Mouse (Mus musculus): ENCODE results near the gene Tnfsf11. TPM values are rescaled to one million over a fixed set of nuclear protein-coding genes. Genes with fewer than 3 reads are reported as not detected.

Tnfsf11 gene
- polyA plus RNA-seq, 1 experiment from 2014 or later: not detected

- Histone ChIP-seq H3K27ac (ENCODE audit: low read depth) (no peak overlapping the region), H3K4me2 (ENCODE audit: low read length) (no peak overlapping the region), H3K4me3 (ENCODE audit: low read depth, low read length) (no peak overlapping the region), H3K36me3 (ENCODE audit: control insufficient read depth, insufficient read depth, low read length) (no peaks in the 10 kb centered on the region), H3K9me3 (ENCODE audit: control insufficient read depth, low read length) (no peaks in the 10 kb centered on the region), H3K9ac (ENCODE audit: low read length) (no peak overlapping the region), H3K27me3 (replicated peaks; ENCODE audit: control insufficient read depth, insufficient read depth, low read length) (no peaks in the 10 kb centered on the region), H3K4me1 (replicated peaks; ENCODE audit: control insufficient read depth, insufficient read depth, low read length) (0 out of 2 replicates have a peak, but pooled peaks cover 6% of the 10 kb centered on the region)
- ATAC-seq (replicated peaks; ENCODE audit: low FRiP score, low TSS enrichment, low read depth) (no peak), DNase-seq (ENCODE audit: low spot score) (no peak)
- 87% methylated on average over 3 of the region's 3 CpGs for WGBS
Observed at GRCm38 (mm10) chr14:78333341-78333740, 25.5 kb upstream of the Tnfsf11 start.

DNA sequence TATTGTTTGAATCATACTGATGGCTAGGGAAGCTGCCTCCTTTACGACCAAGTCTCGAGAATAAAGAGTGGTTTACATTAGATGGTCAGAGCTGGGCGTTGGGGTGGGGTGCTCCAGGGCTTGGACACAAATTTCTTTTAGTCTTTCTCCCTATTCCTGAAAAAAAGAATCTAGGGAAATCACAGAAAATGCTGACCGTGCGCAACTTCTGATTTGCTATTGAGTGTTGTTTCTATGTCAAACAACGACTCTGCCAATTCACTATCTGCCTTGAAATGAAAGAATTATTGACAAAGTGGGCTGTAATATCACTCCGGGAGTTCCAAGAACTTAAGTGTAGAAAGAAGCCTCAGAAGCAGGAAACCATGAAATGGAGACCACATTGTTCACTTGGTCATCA, 23.5 kb upstream of the Tnfsf11 start:
- no peak for ATAC-seq (replicated peaks; ENCODE audit: low FRiP score, low TSS enrichment, low read depth)
- Histone ChIP-seq H3K27me3 (replicated peaks; ENCODE audit: control insufficient read depth, insufficient read depth, low read length) (no peaks in the 10 kb centered on the region), H3K9ac (ENCODE audit: low read length) (no peak overlapping the region), H3K4me1 (replicated peaks; ENCODE audit: control insufficient read depth, insufficient read depth, low read length) (0 out of 2 replicates have a peak, but pooled peaks cover 6% of the 10 kb centered on the region), H3K4me3 (ENCODE audit: low read depth, low read length) (no peak overlapping the region), H3K36me3 (ENCODE audit: control insufficient read depth, insufficient read depth, low read length) (no peaks in the 10 kb centered on the region), H3K9me3 (ENCODE audit: control insufficient read depth, low read length) (no peaks in the 10 kb centered on the region), H3K27ac (ENCODE audit: low read depth) (no peak overlapping the region), H3K4me2 (ENCODE audit: low read length) (no peak overlapping the region)
- WGBS: 69% methylated on average over 7 of the region's 7 CpGs
- no peak for DNase-seq (ENCODE audit: low spot score)

DNA sequence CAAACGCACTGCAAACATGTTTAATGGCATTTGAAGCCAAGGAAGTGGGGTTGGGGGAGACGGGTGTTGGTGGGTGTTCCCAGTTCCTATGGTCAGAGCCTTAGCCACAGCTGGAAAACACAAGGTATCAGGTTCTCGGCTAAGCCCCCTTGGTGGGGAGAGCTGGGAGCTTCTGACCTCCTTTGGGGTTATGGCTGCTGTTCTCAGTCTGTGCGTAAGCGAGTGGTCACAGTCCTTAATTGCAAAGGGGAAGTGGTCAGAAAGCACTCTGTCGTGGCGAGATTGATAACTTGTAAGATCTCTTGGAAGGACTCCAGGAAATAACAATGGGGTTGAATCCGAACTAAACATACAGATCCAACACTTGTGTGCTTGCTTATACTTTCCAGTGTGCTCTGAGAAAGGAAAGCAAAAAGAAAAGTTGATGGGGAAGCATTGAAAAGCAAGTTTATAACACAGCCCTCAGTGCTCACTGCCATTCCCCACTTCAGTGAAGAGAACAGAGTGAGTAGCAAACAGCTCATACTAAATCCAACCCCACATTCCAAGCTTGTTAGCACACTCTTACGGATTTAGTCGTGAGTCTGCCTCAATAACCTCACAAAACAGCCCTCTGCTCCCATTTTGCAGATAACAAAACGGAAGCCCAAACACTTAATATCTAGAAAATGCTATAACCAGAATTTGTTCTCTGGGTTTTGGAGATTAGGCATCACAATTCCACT, 22.9 kb upstream of the Tnfsf11 start:
- no peak for DNase-seq (ENCODE audit: low spot score)
- ATAC-seq (replicated peaks; ENCODE audit: low FRiP score, low TSS enrichment, low read depth): no peak
- WGBS: 29% methylated on average over 11 of the region's 11 CpGs

GRCm38 (mm10) chr14:78329765-78330451, 22.1 kb upstream of the Tnfsf11 start:
- H3K27ac ChIP-seq (ENCODE audit: low read depth): no peak overlapping the region
- WGBS: 68% methylated on average over 8 of the region's 8 CpGs

More for the DNA sequence above, 22.9 kb upstream of the Tnfsf11 start:
- H3K36me3 ChIP-seq (ENCODE audit: control insufficient read depth, insufficient read depth, low read length): no peaks in the 10 kb centered on the region
- no peak overlapping the region for H3K4me3 ChIP-seq (ENCODE audit: low read depth, low read length)
- H3K4me2 ChIP-seq (ENCODE audit: low read length): 0 out of 2 replicates have a peak overlapping the region, but pooled peaks have one; percentile 5
- no peak overlapping the region for H3K27ac ChIP-seq (ENCODE audit: low read depth)
- no peaks in the 10 kb centered on the region for H3K9me3 ChIP-seq (ENCODE audit: control insufficient read depth, low read length)
- H3K9ac ChIP-seq (ENCODE audit: low read length): no peak overlapping the region
- H3K27me3 ChIP-seq (replicated peaks; ENCODE audit: control insufficient read depth, insufficient read depth, low read length): no peaks in the 10 kb centered on the region
- H3K4me1 ChIP-seq (replicated peaks; ENCODE audit: control insufficient read depth, insufficient read depth, low read length): 0 out of 2 replicates have a peak, but pooled peaks cover 6% of the 10 kb centered on the region

GRCm38 (mm10) chr14:78323356-78323755, 15.5 kb upstream of the Tnfsf11 start:
- WGBS: 77% methylated on average over 1 of the region's 1 CpGs
- H3K9me3 ChIP-seq (ENCODE audit: control insufficient read depth, low read length): no peaks in the 10 kb centered on the region
- no peaks in the 10 kb centered on the region for H3K36me3 ChIP-seq (ENCODE audit: control insufficient read depth, insufficient read depth, low read length)
- no peak overlapping the region for H3K27ac ChIP-seq (ENCODE audit: low read depth)
- DNase-seq (ENCODE audit: low spot score): no peak
- ATAC-seq (replicated peaks; ENCODE audit: low FRiP score, low TSS enrichment, low read depth): no peak
- H3K9ac ChIP-seq (ENCODE audit: low read length): no peak overlapping the region
- no peaks in the 10 kb centered on the region for H3K4me1 ChIP-seq (replicated peaks; ENCODE audit: control insufficient read depth, insufficient read depth, low read length)
- H3K27me3 ChIP-seq (replicated peaks; ENCODE audit: control insufficient read depth, insufficient read depth, low read length): no peaks in the 10 kb centered on the region
- no peak overlapping the region for H3K4me3 ChIP-seq (ENCODE audit: low read depth, low read length)
- H3K4me2 ChIP-seq (ENCODE audit: low read length): no peak overlapping the region

More at GRCm38 (mm10) chr14:78329765-78330451, 22.1 kb upstream of the Tnfsf11 start:
- Histone ChIP-seq H3K27me3 (replicated peaks; ENCODE audit: control insufficient read depth, insufficient read depth, low read length) (no peaks in the 10 kb centered on the region), H3K36me3 (ENCODE audit: control insufficient read depth, insufficient read depth, low read length) (no peaks in the 10 kb centered on the region), H3K4me3 (ENCODE audit: low read depth, low read length) (no peak overlapping the region), H3K9ac (ENCODE audit: low read length) (no peak overlapping the region), H3K9me3 (ENCODE audit: control insufficient read depth, low read length) (no peaks in the 10 kb centered on the region), H3K4me1 (replicated peaks; ENCODE audit: control insufficient read depth, insufficient read depth, low read length) (0 out of 2 replicates have a peak, but pooled peaks cover 6% of the 10 kb centered on the region), H3K4me2 (ENCODE audit: low read length) (no peak overlapping the region)
- ATAC-seq (replicated peaks; ENCODE audit: low FRiP score, low TSS enrichment, low read depth) (no peak), DNase-seq (ENCODE audit: low spot score) (no peak)

DNA sequence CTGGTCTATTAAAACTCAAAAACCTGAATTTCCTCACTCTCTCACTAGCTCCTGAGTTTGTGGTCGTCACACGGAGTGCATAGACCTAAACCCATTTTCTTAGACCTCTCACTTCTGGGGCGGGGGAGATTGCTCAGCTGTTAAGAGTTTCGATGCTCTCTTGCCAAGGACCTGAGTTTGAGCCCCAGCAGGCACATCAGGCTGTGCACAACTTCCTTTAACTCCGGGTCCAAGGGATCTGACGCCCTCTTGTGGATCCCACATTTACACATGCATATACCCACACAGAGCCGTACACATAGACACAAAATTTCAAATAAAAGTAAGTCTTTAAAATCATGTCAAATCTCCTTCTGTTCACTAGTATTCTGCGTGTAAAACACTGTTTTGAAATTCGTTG, 15.1 kb upstream of the Tnfsf11 start:
- WGBS: 84% methylated on average over 9 of the region's 9 CpGs
- H3K27me3 ChIP-seq (replicated peaks; ENCODE audit: control insufficient read depth, insufficient read depth, low read length): no peaks in the 10 kb centered on the region
- no peaks in the 10 kb centered on the region for H3K4me1 ChIP-seq (replicated peaks; ENCODE audit: control insufficient read depth, insufficient read depth, low read length)
- H3K27ac ChIP-seq (ENCODE audit: low read depth): no peak overlapping the region
- no peak overlapping the region for H3K9ac ChIP-seq (ENCODE audit: low read length)
- ATAC-seq (replicated peaks; ENCODE audit: low FRiP score, low TSS enrichment, low read depth): no peak
- DNase-seq (ENCODE audit: low spot score): no peak
- no peak overlapping the region for H3K4me2 ChIP-seq (ENCODE audit: low read length)
- H3K36me3 ChIP-seq (ENCODE audit: control insufficient read depth, insufficient read depth, low read length): no peaks in the 10 kb centered on the region
- H3K9me3 ChIP-seq (ENCODE audit: control insufficient read depth, low read length): no peaks in the 10 kb centered on the region
- H3K4me3 ChIP-seq (ENCODE audit: low read depth, low read length): no peak overlapping the region

DNA sequence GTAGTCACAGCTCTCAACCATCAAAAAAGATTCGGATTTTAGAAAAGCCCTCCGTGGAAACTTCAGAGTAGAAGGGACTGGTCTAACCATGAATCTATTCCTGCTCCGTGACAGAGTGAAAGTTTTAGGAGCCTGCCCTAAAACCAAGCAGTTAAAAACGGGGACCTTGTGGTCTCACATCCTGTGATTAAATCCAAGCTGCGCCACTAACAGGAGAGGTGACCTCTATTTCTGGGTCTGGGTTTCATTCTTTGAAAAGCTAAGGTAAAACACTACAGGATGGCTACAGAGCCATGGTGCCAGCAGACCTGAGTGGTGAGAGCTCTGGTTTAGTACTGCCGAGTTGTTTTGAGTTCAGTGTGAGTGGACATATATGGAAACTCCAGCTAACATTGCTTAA, 12.4 kb upstream of the Tnfsf11 start:
- no peak for DNase-seq (ENCODE audit: low spot score)
- no peak overlapping the region for H3K27ac ChIP-seq (ENCODE audit: low read depth)
- no peaks in the 10 kb centered on the region for H3K27me3 ChIP-seq (replicated peaks; ENCODE audit: control insufficient read depth, insufficient read depth, low read length)
- no peak for ATAC-seq (replicated peaks; ENCODE audit: low FRiP score, low TSS enrichment, low read depth)
- H3K36me3 ChIP-seq (ENCODE audit: control insufficient read depth, insufficient read depth, low read length): no peaks in the 10 kb centered on the region
- no peaks in the 10 kb centered on the region for H3K9me3 ChIP-seq (ENCODE audit: control insufficient read depth, low read length)
- no peak overlapping the region for H3K9ac ChIP-seq (ENCODE audit: low read length)
- no peaks in the 10 kb centered on the region for H3K4me1 ChIP-seq (replicated peaks; ENCODE audit: control insufficient read depth, insufficient read depth, low read length)
- WGBS: 80% methylated on average over 6 of the region's 6 CpGs
- H3K4me3 ChIP-seq (ENCODE audit: low read depth, low read length): no peak overlapping the region
- H3K4me2 ChIP-seq (ENCODE audit: low read length): no peak overlapping the region

DNA sequence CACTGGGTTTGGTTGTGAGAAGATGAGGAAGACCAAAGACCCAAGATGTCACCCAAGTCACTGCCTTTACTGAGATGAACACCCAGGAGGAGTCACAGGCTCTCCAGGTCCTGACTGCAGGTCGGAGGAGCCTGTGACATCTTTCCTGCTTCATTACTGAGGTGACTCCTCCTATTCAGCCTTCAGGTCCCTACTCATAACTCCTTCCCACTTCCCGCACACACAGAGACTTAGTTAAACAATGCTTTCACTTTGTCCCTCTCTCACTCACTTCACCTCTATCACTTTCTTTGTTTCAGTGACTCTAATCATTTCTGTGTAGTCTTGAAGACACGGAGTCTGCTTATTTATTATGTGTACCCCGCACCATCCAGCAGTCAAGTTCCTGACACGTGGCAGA, 11.7 kb upstream of the Tnfsf11 start:
- no peaks in the 10 kb centered on the region for H3K4me1 ChIP-seq (replicated peaks; ENCODE audit: control insufficient read depth, insufficient read depth, low read length)
- H3K27me3 ChIP-seq (replicated peaks; ENCODE audit: control insufficient read depth, insufficient read depth, low read length): no peaks in the 10 kb centered on the region
- no peak overlapping the region for H3K27ac ChIP-seq (ENCODE audit: low read depth)
- H3K4me2 ChIP-seq (ENCODE audit: low read length): no peak overlapping the region
- H3K4me3 ChIP-seq (ENCODE audit: low read depth, low read length): no peak overlapping the region
- no peak overlapping the region for H3K9ac ChIP-seq (ENCODE audit: low read length)
- no peaks in the 10 kb centered on the region for H3K9me3 ChIP-seq (ENCODE audit: control insufficient read depth, low read length)
- ATAC-seq (replicated peaks; ENCODE audit: low FRiP score, low TSS enrichment, low read depth) (no peak), DNase-seq (ENCODE audit: low spot score) (no peak)
- no peaks in the 10 kb centered on the region for H3K36me3 ChIP-seq (ENCODE audit: control insufficient read depth, insufficient read depth, low read length)
- WGBS: 72% methylated on average over 5 of the region's 5 CpGs
